Mouse (Mus musculus) lung, embryonic 14.5 days (tissue): Measurements from ENCODE around the gene Ptprd. TPM values are rescaled to one million over a fixed set of nuclear protein-coding genes. Genes with fewer than 3 reads are reported as not detected.
A peak's percentile ranks its signal among the peaks of the same experiment; 100 is the strongest.

Source experiments
- ATAC-seq: fragments of 200-750 bp; cut with Nextera tagmentation; 2 replicates; pipeline ENCODE4 v1.8.0; 2017; ENCODE audit warnings: mild to moderate bottlenecking, moderate TSS enrichment, moderate library complexity; ENCODE audit not compliant: insufficient read depth
- DNase-seq: peaks from one replicate; pipeline ENCODE4 v3.0.0-alpha.2; 2015
- H3K27ac ChIP-seq: fragments of 300-500 bp; sonication (generic); 2 replicates; pipeline ENCODE4 v1.5.1; 2014; ENCODE audit warnings: low read depth, mild to moderate bottlenecking, moderate library complexity
- H3K27me3 ChIP-seq: fragments of 300-500 bp; sonication (generic); 2 replicates; pipeline ENCODE4 v1.6.1; 2014; ENCODE audit warnings: low read length, control low read depth; ENCODE audit not compliant: insufficient read depth
- H3K36me3 ChIP-seq: fragments of 300-500 bp; sonication (generic); 2 replicates; pipeline ENCODE4 v1.6.1; 2014; ENCODE audit warnings: control low read depth; ENCODE audit not compliant: insufficient read depth
- H3K4me1 ChIP-seq: fragments of 300-500 bp; sonication (generic); 2 replicates; pipeline ENCODE4 v1.6.1; 2014; ENCODE audit warnings: antibody characterized with exemption, control low read depth; ENCODE audit not compliant: insufficient read depth
- H3K4me2 ChIP-seq: fragments of 300-500 bp; sonication (generic); 2 replicates; pipeline ENCODE4 v1.6.1; 2014; ENCODE audit warnings: mild to moderate bottlenecking
- H3K4me3 ChIP-seq: fragments of 300-500 bp; sonication (generic); 2 replicates; pipeline ENCODE4 v1.5.1; 2014; ENCODE audit warnings: low read depth, low read length
- H3K9ac ChIP-seq: fragments of 300-500 bp; sonication (generic); 2 replicates; pipeline ENCODE4 v1.6.1; 2014
- H3K9me3 ChIP-seq: fragments of 300-500 bp; sonication (generic); 2 replicates; pipeline ENCODE4 v1.6.1; 2016; ENCODE audit warnings: low read depth, low read length, control low read depth
- CTCF ChIP-seq: IDR thresholded peaks from 2 replicates; pipeline ENCODE4 v1.5.1; 2016; ENCODE audit warnings: antibody characterized with exemption, low read depth
- WGBS: fragments of 180-500 bp; shearing (Covaris S2); extraction: QIAGEN DNeasy Blood & Tissue Kit; methylation state at CpG from one replicate; pipeline ENCODE4 v1.1.7; 2014; 5-methylcytosine and 5-hydroxymethylcytosine counted together
- microRNA-seq: library from miRNA; unstranded; fragments of <30 nt; microRNA quantifications from one replicate; pipeline ENCODE4, GENCODE M21; 2016; ENCODE audit warnings: borderline number of aligned reads
- polyA plus RNA-seq: library from polyadenylated mRNA; unstranded; fragments of >200 nt; fragmentation: Nextera tagmentation; extraction: Ambion mirVana; gene quantifications from 2 replicates; pipeline ENCODE4 v1.2.1, GENCODE M21; 2014

Ptprd gene
- polyA plus RNA-seq, 1 experiment from 2014 or later = 25.3 TPM

DNA sequence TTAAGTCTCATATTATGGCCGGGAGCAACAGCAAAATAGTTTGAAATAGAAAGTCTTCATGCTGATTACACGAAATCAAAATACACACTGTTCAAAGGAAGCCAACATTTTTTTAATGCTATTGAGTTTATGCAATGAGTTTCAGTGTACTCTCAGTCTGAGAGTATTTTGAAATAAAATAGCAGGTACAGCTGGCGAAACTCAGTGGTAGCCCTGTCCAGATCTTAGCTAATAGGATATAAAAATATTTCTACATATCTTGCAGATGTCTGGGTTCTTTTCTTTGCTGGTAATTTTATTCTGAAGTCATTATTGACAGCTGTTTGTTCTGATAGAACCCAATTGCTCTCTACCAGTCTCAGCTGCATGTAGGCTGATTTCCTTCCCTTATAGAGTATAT, 2246.0 kb downstream of the Ptprd start:
- H3K9me3 ChIP-seq = no peaks in the 10 kb centered on the region
- no peak for TF ChIP-seq CTCF
- H3K27ac ChIP-seq = no peak overlapping the region
- no peaks in the 10 kb centered on the region for H3K27me3 ChIP-seq
- no peak overlapping the region for H3K9ac ChIP-seq
- H3K4me1 ChIP-seq = peaks cover 9% of the 10 kb centered on the region; the same call in 1 of the 2 replicates
- H3K4me2 ChIP-seq = no peak overlapping the region
- no peaks in the 10 kb centered on the region for H3K36me3 ChIP-seq
- no peak overlapping the region for H3K4me3 ChIP-seq
- DNase-seq = peak; percentile 33
- ATAC-seq = no peak
- 65% methylated on average over 3 of the region's 3 CpGs for WGBS

DNA sequence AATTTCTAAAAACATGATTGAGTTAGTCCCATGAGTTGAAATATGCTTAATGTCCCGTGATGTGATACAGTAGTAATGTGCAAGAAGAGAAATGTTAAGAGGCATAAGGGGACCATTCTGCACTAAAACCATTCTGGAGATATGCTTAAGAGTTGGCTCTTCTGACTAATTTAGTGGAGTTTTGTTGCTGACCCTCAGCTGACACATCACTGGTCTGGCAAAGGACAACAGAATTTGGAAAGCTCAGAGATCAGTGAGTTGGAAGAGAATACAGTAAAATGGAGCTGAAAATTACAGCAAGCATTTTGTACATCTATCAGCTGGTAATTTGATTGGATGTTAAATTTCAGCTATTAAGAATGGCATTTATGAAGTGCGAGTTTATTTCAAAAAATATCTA, 2248.8 kb downstream of the Ptprd start:
- Histone ChIP-seq H3K9me3 (no peaks in the 10 kb centered on the region), H3K4me3 (no peak overlapping the region), H3K9ac (no peak overlapping the region), H3K27ac (no peak overlapping the region), H3K27me3 (no peaks in the 10 kb centered on the region), H3K4me2 (no peak overlapping the region), H3K36me3 (no peaks in the 10 kb centered on the region), H3K4me1 (peaks cover 9% of the 10 kb centered on the region; the same call in 1 of the 2 replicates)
- 55% methylated on average over 2 of the region's 2 CpGs for WGBS
- no peak for TF ChIP-seq CTCF
- DNase-seq = peak; percentile 58
- ATAC-seq = no peak; the same call in 1 of the 2 replicates

DNA sequence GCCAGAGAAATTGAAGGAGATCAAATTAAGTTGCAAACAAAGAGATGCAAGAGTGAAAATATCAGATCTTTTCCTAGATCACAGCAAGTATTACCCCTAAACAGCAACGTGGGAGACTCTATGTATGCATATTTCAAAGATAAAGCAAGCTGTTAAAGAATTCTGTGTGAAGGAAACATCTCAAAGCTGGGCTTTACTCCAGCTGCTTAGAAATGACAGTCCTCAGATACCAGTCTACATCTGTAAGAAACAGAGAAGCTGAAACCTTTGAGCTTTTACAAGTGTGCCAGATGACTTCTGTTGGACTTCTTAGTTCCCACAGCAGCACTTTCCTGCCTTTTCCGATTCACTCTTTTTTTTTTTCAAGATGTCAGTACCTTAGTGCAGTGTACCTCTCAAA, 2249.9 kb downstream of the Ptprd start:
- Histone ChIP-seq H3K9me3 (no peaks in the 10 kb centered on the region), H3K36me3 (no peaks in the 10 kb centered on the region), H3K4me1 (peaks cover 9% of the 10 kb centered on the region; the same call in 1 of the 2 replicates), H3K4me3 (no peak overlapping the region), H3K9ac (no peak overlapping the region), H3K27ac (peak overlapping the region; percentile 3; the same call in 1 of the 2 replicates), H3K27me3 (no peaks in the 10 kb centered on the region), H3K4me2 (no peak overlapping the region)
- peak; percentile 74 for DNase-seq
- WGBS = 16% methylated on average over 2 of the region's 2 CpGs
- peak; percentile 69; the same call in 1 of the 2 replicates for ATAC-seq
- TF ChIP-seq CTCF = no peak

DNA sequence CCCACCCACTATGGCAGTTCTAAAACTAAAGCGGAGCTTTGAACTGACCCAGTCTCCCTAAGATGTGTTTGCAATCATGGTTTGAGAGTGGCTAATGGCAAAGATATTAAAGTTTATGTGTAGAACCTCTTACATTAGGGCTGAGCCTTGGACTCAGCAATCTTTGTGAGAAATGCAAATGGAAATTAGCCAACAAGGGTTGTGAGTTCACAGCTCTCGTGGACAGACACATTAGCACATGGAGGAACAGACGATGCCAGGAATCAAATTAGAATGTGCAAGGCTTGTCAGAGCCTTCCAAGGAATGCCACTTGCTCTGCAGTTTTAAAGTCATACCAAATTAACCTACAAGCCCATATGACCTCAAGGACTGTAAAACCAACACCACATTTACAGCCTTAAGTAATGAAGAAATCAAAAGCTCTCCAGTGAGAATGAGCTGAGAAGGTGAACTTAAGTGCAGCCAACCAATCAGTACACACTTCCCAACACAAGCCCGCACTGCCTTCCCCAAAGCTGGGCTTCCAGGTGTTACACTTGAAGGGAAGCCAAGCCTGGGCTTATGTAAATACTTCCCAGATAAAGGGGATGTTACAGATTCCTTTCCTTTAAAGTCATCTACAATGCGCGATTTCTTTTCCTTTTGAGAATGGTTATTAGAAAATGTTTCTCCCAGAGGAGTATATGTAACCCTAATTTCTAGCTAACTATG, 2258.3 kb downstream of the Ptprd start:
- no peak overlapping the region for H3K4me2 ChIP-seq
- H3K27me3 ChIP-seq = no peaks in the 10 kb centered on the region
- WGBS = 29% methylated on average over 6 of the region's 6 CpGs
- H3K9me3 ChIP-seq = no peaks in the 10 kb centered on the region
- no peak overlapping the region for H3K9ac ChIP-seq
- H3K4me3 ChIP-seq = no peak overlapping the region
- H3K4me1 ChIP-seq = no peaks in the 10 kb centered on the region
- peaks cover 6% of the 10 kb centered on the region; the same call in 1 of the 2 replicates for H3K36me3 ChIP-seq
- TF ChIP-seq CTCF = no peak
- DNase-seq = peak; percentile 85
- H3K27ac ChIP-seq = peak overlapping the region; percentile 25; the same call in 1 of the 2 replicates
- ATAC-seq = peak; percentile 96

DNA sequence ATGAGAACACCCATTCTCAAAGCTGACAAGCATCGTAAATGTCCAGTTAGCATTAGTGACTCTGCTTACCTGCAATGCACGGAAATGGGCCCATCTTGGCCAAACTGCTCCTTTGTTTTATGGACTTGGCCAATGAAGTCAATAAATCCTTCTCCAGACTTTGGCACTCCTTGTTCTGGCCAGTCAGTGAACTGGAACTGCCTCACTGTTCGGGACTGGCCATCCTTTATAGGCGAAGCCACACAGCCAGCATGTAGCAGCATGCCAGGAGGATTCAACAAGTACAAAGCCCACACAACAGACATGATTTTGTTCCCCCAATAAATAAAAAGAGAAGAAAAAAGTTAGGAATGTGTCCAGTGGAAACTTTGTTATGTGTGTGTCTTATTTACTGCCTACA, 2261.2 kb downstream of the Ptprd start:
- Histone ChIP-seq H3K4me2 (no peak overlapping the region), H3K4me1 (no peaks in the 10 kb centered on the region), H3K27ac (no peak overlapping the region), H3K27me3 (no peaks in the 10 kb centered on the region), H3K9me3 (no peaks in the 10 kb centered on the region), H3K9ac (no peak overlapping the region), H3K4me3 (no peak overlapping the region), H3K36me3 (peaks cover 9% of the 10 kb centered on the region; the same call in 1 of the 2 replicates)
- ATAC-seq = no peak
- no peak for TF ChIP-seq CTCF
- 91% methylated on average over 4 of the region's 4 CpGs for WGBS
- no peak for DNase-seq

DNA sequence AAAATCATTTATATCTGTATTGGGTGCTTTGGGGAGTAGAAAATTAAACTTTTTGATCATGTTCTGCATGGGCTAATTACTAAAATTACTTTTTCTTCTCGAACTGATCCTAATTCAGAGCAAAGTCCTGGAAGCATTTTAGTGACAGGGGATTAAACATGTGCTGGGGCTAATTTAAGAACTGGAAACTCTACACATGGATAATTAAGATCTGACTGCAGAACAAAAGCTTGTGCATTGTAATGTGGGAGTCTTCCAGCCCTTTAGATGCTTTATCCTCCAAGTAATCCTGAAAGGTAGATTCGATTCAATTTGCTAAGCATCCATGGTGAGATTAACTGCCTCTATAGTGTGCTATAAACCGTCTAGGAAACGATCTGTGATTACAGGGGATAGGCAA, 2316.9 kb downstream of the Ptprd start:
- DNase-seq (no peak), ATAC-seq (no peak)
- TF ChIP-seq CTCF = no peak
- H3K27me3 ChIP-seq = no peaks in the 10 kb centered on the region
- no peak overlapping the region for H3K4me2 ChIP-seq
- H3K4me3 ChIP-seq = no peak overlapping the region
- no peak overlapping the region for H3K27ac ChIP-seq
- no peaks in the 10 kb centered on the region for H3K36me3 ChIP-seq
- no peaks in the 10 kb centered on the region; the same call in 1 of the 2 replicates for H3K9me3 ChIP-seq
- 79% methylated on average over 4 of the region's 4 CpGs for WGBS
- H3K4me1 ChIP-seq = no peaks in the 10 kb centered on the region
- H3K9ac ChIP-seq = no peak overlapping the region

Small RNA genes lying within 50 kb of the gene (microRNA-seq; reads per million reads assigned to microRNA genes)
- not detected for gene Gm23159
